Mouse (Mus musculus) liver, adult 2 months (tissue): ENCODE measurements around the gene Tbx10.
A peak's percentile ranks its signal among the peaks of the same experiment; 100 is the strongest.

Source experiments
- CTCF ChIP-seq: fragments of 200-500 bp; IDR thresholded peaks from 2 replicates; pipeline ENCODE4 v1.5.1; 2011; ENCODE audit warnings: low read depth, low read length, control low read depth
- POLR2A ChIP-seq: fragments of 200-500 bp; IDR thresholded peaks from 2 replicates; pipeline ENCODE4 v1.6.1; 2011; ENCODE audit warnings: low read length, control low read depth; ENCODE audit not compliant: insufficient read depth; ENCODE audit errors: extremely low read depth

DNA sequence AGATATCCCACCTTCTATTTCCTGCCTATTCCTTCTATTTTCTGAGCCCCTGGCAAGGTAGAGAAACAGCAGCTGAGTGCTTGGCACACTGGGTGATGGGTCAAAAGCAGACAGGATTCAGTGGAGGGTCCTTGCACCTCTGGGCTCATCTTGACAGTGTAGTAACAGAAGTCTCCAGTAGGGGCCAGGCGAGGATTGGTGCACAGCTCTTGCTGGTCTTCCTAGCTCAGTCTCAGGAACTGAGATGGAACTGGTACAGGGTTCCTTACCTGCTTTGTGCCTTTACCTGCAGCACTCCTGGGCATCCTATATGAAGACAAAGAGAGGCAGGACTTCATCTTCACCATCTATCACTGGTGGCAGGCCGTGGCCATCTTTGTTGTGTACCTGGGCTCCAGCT is 45.8 kb upstream of the Tbx10 start:
- TF ChIP-seq CTCF (peak; percentile 82), POLR2A (no peak)
